24 mouse cellular contexts compared by ENCODE assay signal in genomic region chr11:88282516-88282915, GRCm38 (mm10). TPM values are rescaled to one million over a fixed set of nuclear protein-coding genes. Genes with fewer than 3 reads are reported as not detected.
DNase-seq lines count a peak whose midpoint lies in the region; ATAC-seq and TF ChIP-seq lines count a peak whose summit lies in the region.
"Had no signal": no experiment of that assay in that cellular context is flagged by ENCODE, and none has a peak within 500 bp of the region (broad histone marks: within the 10 kb centered on the region; RNA-seq: fewer than 3 reads in every experiment).

No protein-coding gene starts in this region.

- H3K36me3 ChIP-seq in hindbrain, embryonic 12.5 days, result no peaks in the 10 kb centered on the region
- no peaks in the 10 kb centered on the region for H3K36me3 ChIP-seq in hindbrain, embryonic 13.5 days
- no peaks in the 10 kb centered on the region for H3K36me3 ChIP-seq in liver, postnatal 0 days (replicated peaks; ENCODE audit: insufficient read depth, low read length)
- H3K36me3 ChIP-seq in CH12.LX (replicated peaks in 1 of 2; ENCODE audit: control insufficient read depth in 1 of 2, insufficient read depth in 1 of 2, low read length in 1 of 2), result no peaks in the 10 kb centered on the region
- H3K36me3 ChIP-seq: forebrain, embryonic 12.5 days; heart, embryonic 13.5 days; neural tube, embryonic 13.5 days had no signal

- H3K9ac ChIP-seq in hindbrain, embryonic 12.5 days, result no peak overlapping the region
- H3K9ac ChIP-seq in hindbrain, embryonic 13.5 days, result no peak overlapping the region
- H3K9ac ChIP-seq in liver, postnatal 0 days (replicated peaks), result no peak overlapping the region
- H3K9ac ChIP-seq in CH12.LX (ENCODE audit: insufficient read depth, low read depth), result no peak overlapping the region
- H3K9ac ChIP-seq: forebrain, embryonic 12.5 days; heart, embryonic 13.5 days; neural tube, embryonic 13.5 days had no signal

- no peak for TF ChIP-seq EP300 in liver, postnatal 0 days (IDR thresholded peaks at IDR 0.05; ENCODE audit: low read depth)
- no peak for TF ChIP-seq EP300 in CH12.LX (IDR thresholded peaks at IDR 0.05; ENCODE audit: low read length)

- DNase-seq in liver, postnatal 0 days, result no peak
- DNase-seq in liver (no peak), CH12.LX (ENCODE audit: extremely low read depth) (peak; percentile 23), Patski (ENCODE audit: low read depth, low spot score) (no peak)
- no peak for DNase-seq in urinary bladder, postnatal 36 days (ENCODE audit: low spot score in 2 of 2)
- DNase-seq: adrenal gland, adult 8-10 months; cerebellum, adult 11 months; cerebellum, postnatal 36 days; kidney, adult 18-20 months; kidney, postnatal 25 days; right cerebral cortex, postnatal 25 days; thymus, postnatal 36 days had no signal

- no peak overlapping the region for H3K4me2 ChIP-seq in hindbrain, embryonic 12.5 days (replicated peaks)
- no peak overlapping the region for H3K4me2 ChIP-seq in hindbrain, embryonic 13.5 days
- no peak overlapping the region for H3K4me2 ChIP-seq in liver, postnatal 0 days (ENCODE audit: low read depth, low read length)
- no peak overlapping the region for H3K4me2 ChIP-seq in CH12.LX (ENCODE audit: insufficient read depth, low read depth, poor library complexity, severe bottlenecking)
- H3K4me2 ChIP-seq: forebrain, embryonic 12.5 days; heart, embryonic 13.5 days; neural tube, embryonic 13.5 days had no signal

- H3K9me3 ChIP-seq in hindbrain, embryonic 12.5 days (replicated peaks), result peaks cover 6% of the 10 kb centered on the region; the same call in 1 of the 2 replicates
- H3K9me3 ChIP-seq in hindbrain, embryonic 13.5 days, result no peaks in the 10 kb centered on the region
- peaks cover 4% of the 10 kb centered on the region; the same call in 1 of the 2 replicates for H3K9me3 ChIP-seq in liver, postnatal 0 days (ENCODE audit: low read length)
- H3K9me3 ChIP-seq in CH12.LX (replicated peaks; ENCODE audit: low read length), result peaks cover 8% of the 10 kb centered on the region
- H3K9me3 ChIP-seq: forebrain, embryonic 12.5 days; neural tube, embryonic 13.5 days had no signal

- dilution Hi-C loops in CH12.LX (cut with MboI; ENCODE audit: extremely low pct_ligation_motif_present, extremely low pct_unique_long_range_greater_than_20kb, low sequenced_read_pairs), result no loop called here

- TF ChIP-seq POLR2A in CH12.LX (IDR thresholded peaks at IDR 0.05; ENCODE audit: low read depth, low read length), result no peak

- in situ Hi-C loops in CH12.LX (cut with MboI; ENCODE audit: low pct_ligation_motif_present, low pct_unique_long_range_greater_than_20kb, low sequenced_read_pairs), result no loop called here
- in situ Hi-C loops in Patski (cut with MboI; ENCODE audit: low pct_unique_long_range_greater_than_20kb), result loop anchor here (10.0 kb wide), 1 partner anchor 332 kb away; no protein-coding TSS in a partner anchor

- H3K4me1 ChIP-seq in hindbrain, embryonic 12.5 days, result peaks cover 29% of the 10 kb centered on the region
- peaks cover 43% of the 10 kb centered on the region for H3K4me1 ChIP-seq in hindbrain, embryonic 13.5 days (replicated peaks)
- no peaks in the 10 kb centered on the region for H3K4me1 ChIP-seq in liver, postnatal 0 days (ENCODE audit: insufficient read depth)
- H3K4me1 ChIP-seq in CH12.LX (ENCODE audit: control insufficient read depth in 1 of 2, insufficient read depth in 2 of 2), result peaks cover 0 to 4% of the 10 kb centered on the region in 2 experiments; a peak in 3 of 4 replicates

- no peak for ATAC-seq in hindbrain, embryonic 12.5 days (ENCODE audit: low FRiP score)
- no peak for ATAC-seq in hindbrain, embryonic 13.5 days (ENCODE audit: low FRiP score)
- no peak for ATAC-seq in liver, postnatal 0 days
- no peak for ATAC-seq in Patski

- 0 out of 2 replicates have a peak overlapping the region, but pooled peaks have one; percentile 96 for H3K27ac ChIP-seq in hindbrain, embryonic 12.5 days
- H3K27ac ChIP-seq in hindbrain, embryonic 13.5 days, result no peak overlapping the region
- no peak overlapping the region for H3K27ac ChIP-seq in liver, postnatal 0 days (ENCODE audit: low read depth)
- H3K27ac ChIP-seq in CH12.LX (ENCODE audit: insufficient read depth, low read depth), result no peak overlapping the region
- H3K27ac ChIP-seq: forebrain, embryonic 12.5 days; heart, embryonic 13.5 days; neural tube, embryonic 13.5 days had no signal

- no peaks in the 10 kb centered on the region for H3K27me3 ChIP-seq in hindbrain, embryonic 12.5 days
- H3K27me3 ChIP-seq in hindbrain, embryonic 13.5 days, result no peaks in the 10 kb centered on the region
- H3K27me3 ChIP-seq in liver, postnatal 0 days (ENCODE audit: insufficient read depth, low read length), result peaks cover 7% of the 10 kb centered on the region; the same call in 1 of the 2 replicates
- no peaks in the 10 kb centered on the region for H3K27me3 ChIP-seq in CH12.LX (replicated peaks)
- no peaks in the 10 kb centered on the region for H3K27me3 ChIP-seq in Patski
- H3K27me3 ChIP-seq: forebrain, embryonic 12.5 days; heart, embryonic 13.5 days; neural tube, embryonic 13.5 days had no signal

- peak; percentile 23 for TF ChIP-seq RAD21 in CH12.LX (IDR thresholded peaks at IDR 0.05; ENCODE audit: low read depth, low read length)

- POLR2A ChIA-PET in Patski (lab: Charles Lee), result no interaction called here

- 95% methylated on average over 2 of the region's 2 CpGs for WGBS in hindbrain, embryonic 12.5 days
- 95% methylated on average over 2 of the region's 2 CpGs for WGBS in hindbrain, embryonic 13.5 days
- WGBS in liver, postnatal 0 days (ENCODE audit: insufficient replicate concordance), result 97% methylated on average over 2 of the region's 2 CpGs

- peak; percentile 41; the same call in 1 of the 2 replicates for TF ChIP-seq CTCF in liver, postnatal 0 days (IDR thresholded peaks at IDR 0.05; ENCODE audit: low read depth)
- TF ChIP-seq CTCF in CH12.LX (conservative IDR thresholded peaks at IDR 0.05 in 1 of 2, IDR thresholded peaks at IDR 0.05 in 1 of 2; ENCODE audit: low read depth in 2 of 2, low read length in 2 of 2) (peak; percentile 40 to 46; a peak in 3 of 4 replicates), Patski (IDR thresholded peaks at IDR 0.05) (peak; percentile 48)

- H3K4me3 ChIP-seq in hindbrain, embryonic 12.5 days, result no peak overlapping the region
- no peak overlapping the region for H3K4me3 ChIP-seq in hindbrain, embryonic 13.5 days
- no peak overlapping the region for H3K4me3 ChIP-seq in liver, postnatal 0 days (ENCODE audit: low read depth, low read length)
- H3K4me3 ChIP-seq in CH12.LX (replicated peaks in 1 of 3; ENCODE audit: low read depth in 2 of 3, low read length in 2 of 3, poor library complexity in 1 of 3), result no peak overlapping the region
- H3K4me3 ChIP-seq: forebrain, embryonic 12.5 days; heart, embryonic 13.5 days; megakaryocyte, embryonic 14.5 days; neural tube, embryonic 13.5 days had no signal

- CTCF ChIA-PET in Patski (lab: Charles Lee), result interaction anchor here (1.4 kb wide), 1 partner anchor 38 kb away, joined by 4 read pairs; no protein-coding TSS in a partner anchor

- no peaks in the 10 kb centered on the region for H3K79me2 ChIP-seq in CH12.LX (replicated peaks; ENCODE audit: control insufficient read depth, extremely low read depth, insufficient read depth, poor library complexity, severe bottlenecking)

TF ChIP-seq in CH12.LX, 34 proteins besides CTCF, POLR2A, EP300 and RAD21:
- no peak for TF ChIP-seq ZC3H11A (IDR thresholded peaks at IDR 0.05; ENCODE audit: low read depth, low read length)
- TF ChIP-seq MAFK (IDR thresholded peaks at IDR 0.05; ENCODE audit: insufficient replicate concordance, low read length), result no peak
- no peak for TF ChIP-seq NELFE (IDR thresholded peaks at IDR 0.05; ENCODE audit: low read depth, low read length)
- no peak for TF ChIP-seq MXI1 (IDR thresholded peaks at IDR 0.05; ENCODE audit: low read depth, low read length)
- TF ChIP-seq E2F4 (IDR thresholded peaks at IDR 0.05; ENCODE audit: insufficient replicate concordance, low read depth, low read length), result no peak
- TF ChIP-seq JUN (IDR thresholded peaks at IDR 0.05; ENCODE audit: insufficient read depth, low read depth, low read length), result no peak
- TF ChIP-seq ZMIZ1 (IDR thresholded peaks at IDR 0.05; ENCODE audit: low read depth, low read length), result no peak
- no peak for TF ChIP-seq SIN3A (IDR thresholded peaks at IDR 0.05; ENCODE audit: low read length)
- no peak for TF ChIP-seq MEF2A (IDR thresholded peaks at IDR 0.05; ENCODE audit: borderline replicate concordance, low read depth, low read length)
- TF ChIP-seq MAX (IDR thresholded peaks at IDR 0.05; ENCODE audit: low read length), result no peak
- TF ChIP-seq HCFC1 (IDR thresholded peaks at IDR 0.05; ENCODE audit: low read depth, low read length), result no peak
- TF ChIP-seq USF2 (conservative IDR thresholded peaks at IDR 0.05; ENCODE audit: low read depth, low read length), result no peak
- TF ChIP-seq ZKSCAN1 (IDR thresholded peaks at IDR 0.05; ENCODE audit: borderline replicate concordance, low read depth, low read length), result no peak
- TF ChIP-seq CHD2 (IDR thresholded peaks at IDR 0.05; ENCODE audit: low read length), result no peak
TF ChIP-seq in CH12.LX: peak in this region for 0.

RNA-seq across cellular contexts. Expression of gene Ccdc182, which starts 11.3 kb away (rescaled TPM):
- 3.8 and 4.3 TPM in 2 replicates for polyA plus RNA-seq in hindbrain, embryonic 12.5 days (2016; fragmentation: Nextera tagmentation; extraction: Ambion mirVana)
- 1.3 and 1.7 TPM in 2 replicates for polyA plus RNA-seq in hindbrain, embryonic 13.5 days (2015; fragmentation: Nextera tagmentation; extraction: Ambion mirVana)
- polyA plus RNA-seq in liver, postnatal 0 days (2015; fragmentation: Nextera tagmentation; extraction: Ambion mirVana), result not detected in 2 replicates
- total RNA-seq in CH12.LX (2012; rRNA removed), result not detected in 2 replicates
- total RNA-seq in CH12.LX (2014; rRNA removed), result not detected in 2 replicates
- not detected in 2 replicates for polyA plus RNA-seq in CH12.LX (2012; ENCODE audit: insufficient read length, low read depth)
- not detected for polyA plus RNA-seq in Patski (2021)
- total RNA-seq: hematopoietic stem cell, adult 5-6 weeks; layer of hippocampus, postnatal 10 days; left cerebral cortex, postnatal 10 days had no signal
- polyA plus RNA-seq: gonadal fat pad, adult 2 months; heart, embryonic 13.5 days; lung, embryonic 16.5 days; stomach, embryonic 16.5 days had no signal
